Mouse (Mus musculus): ENCODE results near the gene Gna12. TPM values are rescaled to one million over a fixed set of nuclear protein-coding genes. Genes with fewer than 3 reads are reported as not detected.
A peak's percentile ranks its signal among the peaks of the same experiment; 100 is the strongest.

Gene Gna12
- total and polyA plus RNA-seq, 2 experiments: 43.1 to 85.1 TPM

DNA sequence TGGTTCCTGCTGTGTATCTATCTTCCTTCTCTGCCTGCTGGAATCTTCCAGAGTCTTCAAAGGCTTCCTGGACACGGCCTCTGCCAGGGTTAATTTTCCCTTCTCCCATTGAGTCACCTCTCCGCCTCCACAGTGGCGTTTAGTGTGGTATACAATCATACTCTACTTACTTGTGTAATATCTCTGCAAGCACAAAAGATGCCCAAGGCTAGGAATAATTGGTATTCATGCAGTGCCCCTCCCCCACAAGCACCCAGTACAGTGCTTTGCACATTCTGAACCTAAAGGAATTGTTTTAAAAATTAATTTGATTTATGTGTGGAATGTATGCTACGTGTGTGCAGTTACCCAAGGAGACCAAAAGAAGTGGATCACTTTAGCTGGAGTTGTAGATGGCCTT lies 10.6 kb downstream of the Gna12 start:
- no peak overlapping the region for H3K27ac ChIP-seq (replicated peaks; ENCODE audit: insufficient read depth, low read depth, low read length)
- TF ChIP-seq CTCF (IDR thresholded peaks at IDR 0.05; ENCODE audit: low read depth, low read length) (no peak), POLR2A (IDR thresholded peaks at IDR 0.05; ENCODE audit: extremely low read depth, insufficient read depth, low read length) (no peak)
- H3K36me3 ChIP-seq (ENCODE audit: control insufficient read depth, insufficient read depth, low read length): peaks cover 2% of the 10 kb centered on the region; the same call in 1 of the 2 replicates
- no peak overlapping the region for H3K4me3 ChIP-seq (ENCODE audit: insufficient read depth, low read depth, low read length)
- 69% methylated on average over 4 of the region's 4 CpGs for WGBS
- no peak for DNase-seq (ENCODE audit: extremely low read depth, low read depth, low spot score)
- H3K9ac ChIP-seq (ENCODE audit: low read depth, low read length): no peak overlapping the region
- peaks cover 55% of the 10 kb centered on the region for H3K4me1 ChIP-seq (ENCODE audit: control insufficient read depth, insufficient read depth, low read length)
- no peaks in the 10 kb centered on the region for H3K27me3 ChIP-seq (ENCODE audit: control insufficient read depth, insufficient read depth, low read length)
- peaks cover 54% of the 10 kb centered on the region; the same call in 1 of the 2 replicates for H3K79me2 ChIP-seq (ENCODE audit: control insufficient read depth, insufficient read depth, low read length)

DNA sequence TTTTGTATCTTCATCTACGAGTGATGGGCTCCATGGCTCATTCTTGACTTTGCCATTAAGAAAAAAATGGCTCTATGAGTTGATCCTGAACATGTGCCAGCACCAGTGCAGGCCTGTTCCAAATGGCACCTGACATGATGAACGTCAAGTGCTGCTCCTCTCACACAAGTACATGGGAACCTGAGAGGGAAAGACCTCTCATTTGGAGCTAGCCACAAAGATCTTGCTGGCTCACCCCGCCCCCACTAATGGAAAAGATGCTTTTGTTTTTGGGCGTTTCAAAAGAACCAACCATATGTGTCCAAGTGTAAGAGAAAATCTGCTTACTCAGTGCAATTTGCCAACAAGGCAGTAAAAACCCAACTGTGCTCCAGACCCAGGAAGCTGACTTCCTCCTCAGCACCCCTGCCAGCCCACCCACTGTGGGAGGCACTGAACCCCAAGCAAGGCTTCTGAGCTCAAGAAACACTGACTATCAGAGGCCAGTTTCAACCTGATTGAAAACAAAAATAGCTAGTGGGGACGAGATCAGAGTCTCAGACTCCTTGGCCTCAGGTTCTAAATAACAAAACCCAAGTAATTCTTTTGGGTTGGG lies 11.7 kb downstream of the Gna12 start:
- DNase-seq (ENCODE audit: extremely low read depth, low read depth, low spot score): no peak
- 0 out of 2 replicates have a peak overlapping the region, but pooled peaks have one; percentile 2 for H3K9ac ChIP-seq (ENCODE audit: low read depth, low read length)
- peaks cover 57% of the 10 kb centered on the region; the same call in 1 of the 2 replicates for H3K79me2 ChIP-seq (ENCODE audit: control insufficient read depth, insufficient read depth, low read length)
- 70% methylated on average over 5 of the region's 5 CpGs for WGBS
- no peaks in the 10 kb centered on the region; the same call in 1 of the 2 replicates for H3K36me3 ChIP-seq (ENCODE audit: control insufficient read depth, insufficient read depth, low read length)
- peaks cover 55% of the 10 kb centered on the region for H3K4me1 ChIP-seq (ENCODE audit: control insufficient read depth, insufficient read depth, low read length)
- TF ChIP-seq CTCF (IDR thresholded peaks at IDR 0.05; ENCODE audit: low read depth, low read length): no peak
- no peak for TF ChIP-seq POLR2A (IDR thresholded peaks at IDR 0.05; ENCODE audit: extremely low read depth, insufficient read depth, low read length)
- H3K4me3 ChIP-seq (ENCODE audit: insufficient read depth, low read depth, low read length): no peak overlapping the region
- H3K27ac ChIP-seq (replicated peaks; ENCODE audit: insufficient read depth, low read depth, low read length): peak overlapping the region; percentile 46
- H3K27me3 ChIP-seq (ENCODE audit: control insufficient read depth, insufficient read depth, low read length): no peaks in the 10 kb centered on the region

DNA sequence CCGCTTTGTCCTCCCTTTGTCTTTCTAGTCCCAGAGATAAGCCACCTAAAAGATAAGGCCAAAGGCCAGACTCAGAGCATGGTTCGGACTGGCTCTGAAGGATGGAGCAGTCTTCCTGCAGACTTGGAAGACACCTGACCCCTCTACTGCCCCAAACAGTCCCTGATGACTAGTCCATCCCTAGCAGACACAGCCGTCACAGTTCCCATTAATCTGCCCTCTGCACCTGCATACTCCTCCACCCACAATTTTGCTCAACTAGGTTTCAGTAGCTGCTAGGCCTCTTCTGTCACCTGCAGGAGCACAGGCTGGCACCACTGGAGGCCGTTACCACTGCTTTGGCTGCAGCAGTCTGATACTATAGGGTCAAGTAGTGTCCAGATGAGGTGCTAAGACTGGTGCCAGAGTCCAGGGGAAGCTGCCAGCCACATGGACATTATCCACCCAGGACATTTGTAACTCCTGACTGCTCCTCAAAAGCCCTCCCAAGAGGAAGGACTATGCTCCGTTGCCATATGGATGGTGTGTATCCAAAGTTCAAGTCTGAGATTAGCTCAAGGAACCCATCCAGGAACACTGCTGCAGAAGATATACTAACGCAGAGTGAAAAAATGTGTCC lies 13.2 kb downstream of the Gna12 start:
- WGBS: 32% methylated on average over 6 of the region's 6 CpGs
- H3K4me1 ChIP-seq (ENCODE audit: control insufficient read depth, insufficient read depth, low read length): peaks cover 58% of the 10 kb centered on the region
- H3K27me3 ChIP-seq (ENCODE audit: control insufficient read depth, insufficient read depth, low read length): no peaks in the 10 kb centered on the region
- H3K36me3 ChIP-seq (ENCODE audit: control insufficient read depth, insufficient read depth, low read length): no peaks in the 10 kb centered on the region; the same call in 1 of the 2 replicates
- H3K4me3 ChIP-seq (ENCODE audit: insufficient read depth, low read depth, low read length): no peak overlapping the region
- no peak for TF ChIP-seq POLR2A (IDR thresholded peaks at IDR 0.05; ENCODE audit: extremely low read depth, insufficient read depth, low read length)
- TF ChIP-seq CTCF (IDR thresholded peaks at IDR 0.05; ENCODE audit: low read depth, low read length): no peak
- DNase-seq (ENCODE audit: extremely low read depth, low read depth, low spot score): peak; percentile 73
- H3K27ac ChIP-seq (replicated peaks; ENCODE audit: insufficient read depth, low read depth, low read length): peak overlapping the region; percentile 95
- peak overlapping the region; percentile 0; the same call in 1 of the 2 replicates for H3K9ac ChIP-seq (ENCODE audit: low read depth, low read length)
- H3K79me2 ChIP-seq (ENCODE audit: control insufficient read depth, insufficient read depth, low read length): peaks cover 60% of the 10 kb centered on the region; the same call in 1 of the 2 replicates

DNA sequence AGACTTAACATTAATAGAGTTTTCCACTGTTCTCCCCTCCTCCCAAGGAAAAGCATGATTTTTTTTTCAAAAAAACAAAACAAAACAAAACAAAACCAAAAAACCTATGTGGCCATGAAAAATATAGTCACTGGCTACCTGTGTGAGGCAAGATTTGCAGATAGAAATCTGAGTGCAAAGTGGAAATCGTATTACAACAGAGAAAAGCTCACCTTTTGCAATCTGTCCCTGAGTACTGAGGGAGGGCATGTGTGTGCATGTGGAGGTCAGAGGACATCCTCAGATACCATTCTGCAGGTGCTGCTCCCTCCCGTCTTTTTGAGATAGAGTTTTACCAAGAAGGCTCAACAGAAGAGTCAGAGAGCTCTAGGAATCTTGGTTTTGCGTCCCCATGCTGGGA lies 14.2 kb downstream of the Gna12 start:
- peaks cover 56% of the 10 kb centered on the region; the same call in 1 of the 2 replicates for H3K79me2 ChIP-seq (ENCODE audit: control insufficient read depth, insufficient read depth, low read length)
- peak overlapping the region; percentile 40 for H3K9ac ChIP-seq (ENCODE audit: low read depth, low read length)
- no peaks in the 10 kb centered on the region for H3K27me3 ChIP-seq (ENCODE audit: control insufficient read depth, insufficient read depth, low read length)
- no peaks in the 10 kb centered on the region; the same call in 1 of the 2 replicates for H3K36me3 ChIP-seq (ENCODE audit: control insufficient read depth, insufficient read depth, low read length)
- WGBS: 35% methylated on average over 3 of the region's 3 CpGs
- H3K4me3 ChIP-seq (ENCODE audit: insufficient read depth, low read depth, low read length): no peak overlapping the region
- H3K27ac ChIP-seq (replicated peaks; ENCODE audit: insufficient read depth, low read depth, low read length): peak overlapping the region; percentile 99
- peak; percentile 97 for DNase-seq (ENCODE audit: extremely low read depth, low read depth, low spot score)
- H3K4me1 ChIP-seq (ENCODE audit: control insufficient read depth, insufficient read depth, low read length): peaks cover 54% of the 10 kb centered on the region
- TF ChIP-seq CTCF (IDR thresholded peaks at IDR 0.05; ENCODE audit: low read depth, low read length) (no peak), POLR2A (IDR thresholded peaks at IDR 0.05; ENCODE audit: extremely low read depth, insufficient read depth, low read length) (no peak)

DNA sequence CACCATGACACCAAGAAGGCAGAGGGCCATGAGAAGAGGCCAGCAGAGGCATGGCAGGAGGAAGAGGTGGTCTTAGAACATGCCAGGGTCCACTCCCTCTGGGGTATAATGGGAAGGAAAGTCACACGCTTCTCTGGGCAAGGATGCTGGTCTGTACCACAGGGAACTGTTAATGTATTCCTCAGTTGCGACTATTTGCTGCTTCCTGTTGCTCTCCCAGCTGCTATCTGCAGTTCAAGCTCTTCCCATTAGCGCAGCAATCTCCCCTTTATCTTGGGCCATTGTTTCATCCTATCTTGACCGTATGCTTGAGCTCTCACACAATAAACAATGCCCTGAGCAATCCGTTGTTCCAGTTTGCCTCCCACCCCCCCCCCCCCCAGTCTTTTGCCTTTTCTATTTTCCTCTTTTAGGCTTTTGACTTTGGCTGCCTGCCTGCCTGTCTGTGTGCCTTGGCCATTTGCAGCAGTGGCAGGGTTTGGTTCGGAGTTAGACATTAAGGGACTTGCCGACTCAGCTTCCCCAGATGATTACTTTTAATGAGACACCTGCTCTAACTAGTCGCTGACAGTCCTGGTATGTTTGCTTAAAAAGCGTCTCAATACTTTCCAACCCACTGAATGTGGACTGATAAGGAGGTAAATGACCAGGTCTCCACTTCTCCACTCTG lies 15.0 kb downstream of the Gna12 start:
- DNase-seq (ENCODE audit: extremely low read depth, low read depth, low spot score): peak; percentile 92
- 13% methylated on average over 9 of the region's 9 CpGs for WGBS
- H3K4me3 ChIP-seq (ENCODE audit: insufficient read depth, low read depth, low read length): no peak overlapping the region
- H3K9ac ChIP-seq (ENCODE audit: low read depth, low read length): peak overlapping the region; percentile 56
- peaks cover 55% of the 10 kb centered on the region for H3K4me1 ChIP-seq (ENCODE audit: control insufficient read depth, insufficient read depth, low read length)
- peaks cover 56% of the 10 kb centered on the region; the same call in 1 of the 2 replicates for H3K79me2 ChIP-seq (ENCODE audit: control insufficient read depth, insufficient read depth, low read length)
- TF ChIP-seq CTCF (IDR thresholded peaks at IDR 0.05; ENCODE audit: low read depth, low read length) (no peak), POLR2A (IDR thresholded peaks at IDR 0.05; ENCODE audit: extremely low read depth, insufficient read depth, low read length) (no peak)
- no peaks in the 10 kb centered on the region for H3K27me3 ChIP-seq (ENCODE audit: control insufficient read depth, insufficient read depth, low read length)
- H3K36me3 ChIP-seq (ENCODE audit: control insufficient read depth, insufficient read depth, low read length): no peaks in the 10 kb centered on the region; the same call in 1 of the 2 replicates
- peak overlapping the region; percentile 99 for H3K27ac ChIP-seq (replicated peaks; ENCODE audit: insufficient read depth, low read depth, low read length)

Data from liver, adult 2 months (tissue).